Mouse (Mus musculus): ENCODE data around the gene Dchs2. TPM values are rescaled to one million over a fixed set of nuclear protein-coding genes. Genes with fewer than 3 reads are reported as not detected.

Gene Dchs2
- total and polyA plus RNA-seq, 3 experiments: not detected

DNA sequence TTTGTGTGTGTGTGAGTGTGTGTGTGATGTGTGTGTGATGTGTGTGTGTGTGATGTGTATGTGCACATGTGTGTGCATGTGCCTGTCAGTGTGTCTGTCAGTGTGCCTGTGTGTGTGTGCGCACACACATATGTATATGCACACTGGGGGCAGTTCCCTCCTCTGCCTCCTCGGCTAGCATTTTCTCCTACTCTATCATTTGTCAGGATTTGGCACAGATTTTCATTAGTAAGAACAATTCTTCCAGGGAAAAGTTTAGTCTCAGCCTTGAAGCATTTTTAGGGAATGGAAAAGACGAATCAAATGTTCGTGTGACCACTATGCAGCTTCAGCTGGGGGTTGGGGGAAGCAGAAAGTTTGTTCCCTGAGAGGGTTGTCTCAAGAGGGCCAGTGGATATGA lies 28.4 kb downstream of the Dchs2 start:
- Histone ChIP-seq H3K4me1 (ENCODE audit: control insufficient read depth in 1 of 2, insufficient read depth in 2 of 2) (peaks cover 3 to 4% of the 10 kb centered on the region in 2 experiments; a peak in 2 of 4 replicates), H3K9ac (ENCODE audit: insufficient read depth, low read depth) (no peak overlapping the region), H3K27ac (ENCODE audit: insufficient read depth, low read depth) (no peak overlapping the region), H3K4me2 (ENCODE audit: insufficient read depth, low read depth, poor library complexity, severe bottlenecking) (no peak overlapping the region), H3K4me3 (replicated peaks in 1 of 3; ENCODE audit: low read depth in 2 of 3, low read length in 2 of 3, poor library complexity in 1 of 3) (no peak overlapping the region), H3K36me3 (replicated peaks in 1 of 2; ENCODE audit: control insufficient read depth in 1 of 2, insufficient read depth in 1 of 2, low read length in 1 of 2) (no peaks in the 10 kb centered on the region), H3K27me3 (replicated peaks) (no peaks in the 10 kb centered on the region), H3K9me3 (replicated peaks; ENCODE audit: low read length) (no peaks in the 10 kb centered on the region), H3K79me2 (replicated peaks; ENCODE audit: control insufficient read depth, extremely low read depth, insufficient read depth, poor library complexity, severe bottlenecking) (no peaks in the 10 kb centered on the region)
- no peak for TF ChIP-seq ETS1 (conservative IDR thresholded peaks at IDR 0.05; ENCODE audit: low read depth, low read length)
- TF ChIP-seq NELFE (IDR thresholded peaks at IDR 0.05; ENCODE audit: low read depth, low read length): no peak
- no peak for TF ChIP-seq MAZ (IDR thresholded peaks at IDR 0.05; ENCODE audit: low read depth, low read length)
- TF ChIP-seq UBTF (IDR thresholded peaks at IDR 0.05; ENCODE audit: low read depth, low read length): no peak
- TF ChIP-seq E2F4 (IDR thresholded peaks at IDR 0.05; ENCODE audit: insufficient replicate concordance, low read depth, low read length): no peak
- TF ChIP-seq ELF1 (IDR thresholded peaks at IDR 0.05; ENCODE audit: low read depth, low read length): no peak
- no peak for TF ChIP-seq ZNF384 (IDR thresholded peaks at IDR 0.05; ENCODE audit: low read depth, low read length)
- no peak for TF ChIP-seq KAT2A (IDR thresholded peaks at IDR 0.05; ENCODE audit: insufficient replicate concordance, low read length)
- no peak for TF ChIP-seq TCF12 (IDR thresholded peaks at IDR 0.05; ENCODE audit: low read depth, low read length)
- TF ChIP-seq CTCF (conservative IDR thresholded peaks at IDR 0.05 in 1 of 2, IDR thresholded peaks at IDR 0.05 in 1 of 2; ENCODE audit: low read depth in 2 of 2, low read length in 2 of 2): no peak
- in situ Hi-C loops (cut with MboI; ENCODE audit: low pct_ligation_motif_present, low pct_unique_long_range_greater_than_20kb, low sequenced_read_pairs): no loop called here
- DNase-seq (ENCODE audit: extremely low read depth): no peak
- dilution Hi-C loops (cut with MboI; ENCODE audit: extremely low pct_ligation_motif_present, extremely low pct_unique_long_range_greater_than_20kb, low sequenced_read_pairs): no loop called here

DNA sequence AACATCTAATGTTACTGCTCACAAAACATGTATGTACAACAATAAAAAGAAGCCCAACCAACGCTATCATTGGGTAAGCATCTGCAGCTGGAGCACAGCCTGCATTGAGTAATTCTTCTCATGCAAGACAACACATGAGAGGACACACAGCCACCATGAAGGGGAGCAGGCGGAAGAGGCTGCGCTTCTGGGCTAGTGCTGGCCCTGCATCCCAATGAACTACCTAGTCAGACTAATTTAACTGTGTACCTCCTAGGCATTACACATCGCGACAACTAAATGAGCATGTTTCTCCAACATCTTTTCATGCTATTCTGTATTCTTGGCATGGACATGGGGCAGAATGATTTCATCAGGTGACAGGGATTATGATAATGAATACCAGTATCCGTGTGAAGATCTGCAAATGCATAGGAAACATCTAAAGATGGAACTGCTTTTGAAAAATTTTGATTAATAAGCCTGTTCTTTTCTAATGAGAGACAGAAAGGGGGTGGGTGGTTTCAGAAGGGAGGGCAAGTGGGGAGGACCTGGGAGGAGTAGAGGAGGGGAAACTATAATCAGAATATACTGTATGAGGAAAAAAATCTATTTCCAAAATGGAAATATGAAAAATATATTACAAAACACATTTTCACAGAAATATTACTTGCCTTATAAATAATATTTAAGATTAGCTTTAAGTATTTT lies 33.9 kb downstream of the Dchs2 start:
- in situ Hi-C loops (cut with MboI; ENCODE audit: low pct_ligation_motif_present, low pct_unique_long_range_greater_than_20kb, low sequenced_read_pairs) (no loop called here), dilution Hi-C loops (cut with MboI; ENCODE audit: extremely low pct_ligation_motif_present, extremely low pct_unique_long_range_greater_than_20kb, low sequenced_read_pairs) (no loop called here)
- DNase-seq (ENCODE audit: extremely low read depth): no peak
- H3K27me3 ChIP-seq (replicated peaks): no peaks in the 10 kb centered on the region
- no peak overlapping the region for H3K4me2 ChIP-seq (ENCODE audit: insufficient read depth, low read depth, poor library complexity, severe bottlenecking)
- H3K79me2 ChIP-seq (replicated peaks; ENCODE audit: control insufficient read depth, extremely low read depth, insufficient read depth, poor library complexity, severe bottlenecking): no peaks in the 10 kb centered on the region
- TF ChIP-seq MAX (IDR thresholded peaks at IDR 0.05; ENCODE audit: low read length): no peak
- TF ChIP-seq NRF1 (IDR thresholded peaks at IDR 0.05; ENCODE audit: low read depth, low read length): no peak
- TF ChIP-seq CHD2 (IDR thresholded peaks at IDR 0.05; ENCODE audit: low read length): no peak
- TF ChIP-seq TBP (conservative IDR thresholded peaks at IDR 0.05; ENCODE audit: low read depth, low read length): no peak
- TF ChIP-seq MAZ (IDR thresholded peaks at IDR 0.05; ENCODE audit: low read depth, low read length): no peak
- TF ChIP-seq JUND (conservative IDR thresholded peaks at IDR 0.05; ENCODE audit: low read depth, low read length): no peak
- no peak for TF ChIP-seq MAFK (IDR thresholded peaks at IDR 0.05; ENCODE audit: insufficient replicate concordance, low read length)
- no peak overlapping the region for H3K27ac ChIP-seq (ENCODE audit: insufficient read depth, low read depth)
- no peaks in the 10 kb centered on the region for H3K9me3 ChIP-seq (replicated peaks; ENCODE audit: low read length)
- peaks cover 0 to 4% of the 10 kb centered on the region in 2 experiments; a peak in 1 of 4 replicates for H3K4me1 ChIP-seq (ENCODE audit: control insufficient read depth in 1 of 2, insufficient read depth in 2 of 2)
- no peak overlapping the region for H3K9ac ChIP-seq (ENCODE audit: insufficient read depth, low read depth)
- no peaks in the 10 kb centered on the region for H3K36me3 ChIP-seq (replicated peaks in 1 of 2; ENCODE audit: control insufficient read depth in 1 of 2, insufficient read depth in 1 of 2, low read length in 1 of 2)
- no peak overlapping the region for H3K4me3 ChIP-seq (replicated peaks in 1 of 3; ENCODE audit: low read depth in 2 of 3, low read length in 2 of 3, poor library complexity in 1 of 3)

Data from CH12.LX (cell line).